Mouse (Mus musculus) spleen, adult 2 months (tissue): ENCODE measurements around the gene Asf1b.

Source experiments
- CTCF ChIP-seq: fragments of 200-500 bp; IDR thresholded peaks from 2 replicates; pipeline ENCODE4 v1.5.1; 2011; ENCODE audit warnings: mild to moderate bottlenecking, inconsistent platforms; ENCODE audit not compliant: insufficient read depth, insufficient read length, insufficient replicate concordance; ENCODE audit errors: extremely low read depth
- POLR2A ChIP-seq: fragments of 200-500 bp; IDR thresholded peaks from 2 replicates; pipeline ENCODE4 v1.6.1; 2011; ENCODE audit warnings: low read depth, low read length, inconsistent platforms

DNA sequence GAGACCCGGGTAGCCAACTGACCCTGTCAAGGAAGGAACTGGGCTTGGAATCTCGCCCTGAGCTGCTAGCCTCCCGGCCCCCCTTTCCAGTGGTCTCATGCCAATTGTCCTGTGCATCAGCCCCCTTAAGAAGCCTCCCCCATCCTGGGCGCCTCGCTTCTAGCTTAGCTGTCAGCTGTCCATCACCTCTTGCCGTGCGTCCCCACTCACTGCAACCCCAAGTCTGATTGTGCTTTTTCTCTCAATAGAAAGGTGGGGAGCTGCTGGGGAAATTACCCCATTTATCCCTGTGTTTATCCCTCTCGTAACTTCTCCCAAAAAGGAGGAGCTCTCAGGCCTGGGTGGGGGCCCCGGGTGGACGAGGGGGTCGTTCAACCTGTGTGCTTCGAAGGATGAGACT lies 40.7 kb downstream of the Asf1b start:
- TF ChIP-seq CTCF (no peak), POLR2A (no peak)
